Mouse (Mus musculus) adrenal gland, adult 10 weeks (tissue): Measurements from ENCODE around the gene Nxt1. TPM values are rescaled to one million over a fixed set of nuclear protein-coding genes. Genes with fewer than 3 reads are reported as not detected.

Source experiments
- polyA plus RNA-seq: library from polyadenylated mRNA; stranded (reverse); fragments of 350-450 nt; fragmentation: Illumina TruSeq; extraction: RNeasy Lipid Tissue Mini Kit (QIAGEN cat#74804); gene quantifications from one replicate; pipeline ENCODE4 v1.2.3, GENCODE M21; 2014; ENCODE audit warnings: low read depth, low replicate concordance

Nxt1 gene
- 6.6 TPM for polyA plus RNA-seq

GRCm38 (mm10) chr2:148672199-148673096, at the start of gene Nxt1:
Gene Nxt1 (plus strand): TSS chr2:148672601.

GRCm38 (mm10) chr2:148680775-148681291, 8.4 kb downstream of the Nxt1 start, which contains the start of gene Gzf1:
Gene Gzf1 (plus strand): TSS chr2:148681023.

Other genes with a start within 250 kb of the Nxt1 start
- gene Cd93, start 229.0 kb upstream of the Nxt1 start, polyA plus RNA-seq: 49.3 TPM
- 46.9 TPM for gene Gzf1, start 8.4 kb downstream of the Nxt1 start, polyA plus RNA-seq
- gene Napb, start 59.9 kb downstream of the Nxt1 start, polyA plus RNA-seq: 14.1 TPM
- gene Cstl1, start 77.8 kb downstream of the Nxt1 start, polyA plus RNA-seq: not detected
- not detected for gene Cst11, start 98.9 kb downstream of the Nxt1 start, polyA plus RNA-seq
- not detected for gene 8030411F24Rik, start 109.4 kb downstream of the Nxt1 start, polyA plus RNA-seq
- gene Cst12, start 116.8 kb downstream of the Nxt1 start, polyA plus RNA-seq: not detected
- 132 TPM for gene Cst8, start 126.2 kb downstream of the Nxt1 start, polyA plus RNA-seq
- gene Cst13, start 147.5 kb downstream of the Nxt1 start, polyA plus RNA-seq: not detected
- not detected for gene Cst9, start 162.5 kb downstream of the Nxt1 start, polyA plus RNA-seq
- 2.6 TPM for gene 9230104L09Rik, start 192.4 kb downstream of the Nxt1 start, polyA plus RNA-seq
- 48.5 TPM for gene Cst3, start 203.1 kb downstream of the Nxt1 start, polyA plus RNA-seq